Mouse (Mus musculus) adipose tissue, adult 10 weeks (tissue): ENCODE results near the gene Fgr. TPM values are rescaled to one million over a fixed set of nuclear protein-coding genes. Genes with fewer than 3 reads are reported as not detected.

ENCODE experiments used
- polyA plus RNA-seq: library from polyadenylated mRNA; stranded (reverse); fragments of 350-450 nt; fragmentation: Illumina TruSeq; extraction: RNeasy Lipid Tissue Mini Kit (QIAGEN cat#74804); gene quantifications from one replicate; pipeline ENCODE4 v1.2.3, GENCODE M21; 2014; ENCODE audit warnings: low read depth, low replicate concordance

The Fgr gene
- 2.7 TPM for polyA plus RNA-seq

DNA sequence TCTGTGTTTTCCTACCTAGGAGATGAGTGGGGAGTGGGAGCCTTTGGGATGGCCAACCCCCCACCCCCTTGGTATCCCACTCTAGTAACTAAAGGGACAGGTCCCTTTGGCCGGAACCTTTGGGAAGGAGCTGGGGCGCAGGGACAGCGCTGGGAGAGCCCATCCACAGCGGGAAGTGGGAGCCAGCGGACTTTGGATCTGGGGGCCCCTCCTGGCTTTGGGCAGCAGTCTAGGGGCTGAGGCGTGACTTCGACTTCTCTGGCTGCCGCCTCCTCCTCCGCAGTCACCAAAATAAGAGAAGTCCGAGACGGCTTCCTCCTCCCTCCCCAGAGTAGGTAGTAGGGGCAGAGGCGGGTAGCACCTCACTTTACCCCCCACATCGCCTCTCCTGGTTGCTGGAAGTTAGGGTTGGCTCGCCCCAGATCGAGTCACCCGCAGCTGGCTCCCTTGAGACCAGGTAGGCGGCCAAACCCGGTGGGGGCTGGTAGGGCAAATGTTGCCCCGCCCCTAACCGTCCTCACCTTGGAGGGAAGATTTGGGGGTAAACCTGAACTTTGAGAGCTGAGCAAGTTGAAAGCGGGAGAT is at the start of gene Fgr:
Gene Fgr (plus strand): TSS at position 282 of the 585 bp plus-strand sequence.

DNA sequence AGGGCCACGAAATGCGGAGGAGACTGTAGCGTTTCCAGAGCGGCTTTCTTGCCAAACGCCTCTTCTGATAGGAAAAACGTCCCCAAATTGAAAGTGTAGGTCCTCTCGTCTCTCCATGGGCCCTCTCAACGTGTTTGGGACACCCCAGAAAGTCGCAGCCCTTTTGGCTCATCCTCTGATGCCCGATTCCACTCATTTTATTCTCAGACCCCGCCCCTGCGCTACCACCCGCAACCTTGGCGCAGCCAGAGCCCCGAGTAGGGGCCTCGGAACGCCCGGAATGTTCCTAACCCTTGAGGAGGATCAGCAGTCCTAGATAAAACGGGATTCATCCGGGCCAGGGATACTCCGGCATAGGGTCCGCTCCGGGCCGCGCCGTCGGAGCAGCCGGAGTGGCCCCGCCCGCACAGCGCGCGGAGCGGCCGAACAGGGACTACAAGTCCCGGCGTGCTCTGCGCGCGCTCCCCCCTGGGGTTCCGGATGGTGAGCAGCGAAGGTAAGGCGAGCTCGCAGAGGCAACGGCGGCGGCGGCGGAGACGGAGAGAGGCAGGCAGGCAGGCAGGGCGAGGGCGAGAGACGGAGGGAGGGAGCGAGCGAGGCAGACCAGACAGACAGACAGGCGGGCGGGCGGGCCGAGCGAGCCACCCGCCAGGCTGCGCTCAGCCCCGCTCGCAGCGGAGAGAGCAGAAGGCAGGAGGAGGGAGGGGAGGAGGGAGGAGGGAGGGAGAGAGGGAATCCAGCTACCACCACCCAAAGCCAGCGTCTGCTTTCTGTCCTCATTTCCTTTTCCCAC is 37.3 kb downstream of the Fgr start, which contains the start of gene Ahdc1:
Gene Ahdc1 (plus strand): TSS at position 233 of the 793 bp plus-strand sequence.

Other genes starting within 250 kb of the Fgr start
- 5.3 TPM for gene Xkr8, start 241.5 kb upstream of the Fgr start, polyA plus RNA-seq
- 15.6 TPM for gene Smpdl3b, start 216.8 kb upstream of the Fgr start, polyA plus RNA-seq
- gene Rpa2, start 205.8 kb upstream of the Fgr start, polyA plus RNA-seq: 18.4 TPM
- gene Themis2, start 177.7 kb upstream of the Fgr start, polyA plus RNA-seq: 7.7 TPM
- 24.2 TPM for gene Ppp1r8, start 130.9 kb upstream of the Fgr start, polyA plus RNA-seq
- 56.9 TPM for gene Stx12, start 89.6 kb upstream of the Fgr start, polyA plus RNA-seq
- gene Fam76a, start 51.5 kb upstream of the Fgr start, polyA plus RNA-seq: 26.7 TPM
- gene Ahdc1, start 37.2 kb downstream of the Fgr start, polyA plus RNA-seq: 27.0 TPM
- 42.6 TPM for gene Wasf2, start 156.4 kb downstream of the Fgr start, polyA plus RNA-seq
- gene Cd164l2, start 238.0 kb downstream of the Fgr start, polyA plus RNA-seq: 6.5 TPM
- gene Gpr3, start 238.4 kb downstream of the Fgr start, polyA plus RNA-seq: not detected